Mouse (Mus musculus): Measurements from ENCODE around the gene Vps11. TPM values are rescaled to one million over a fixed set of nuclear protein-coding genes. Genes with fewer than 3 reads are reported as not detected.
"Not testable (repeated sequence)": the region's sequence is repeated elsewhere in the genome, so short reads cannot be mapped to it uniquely, and the experiment has no call there.

Vps11 gene
- polyA plus RNA-seq (2016; fragmentation: Nextera tagmentation; extraction: Ambion mirVana), result 19.7 and 21.8 TPM in 2 replicates

DNA sequence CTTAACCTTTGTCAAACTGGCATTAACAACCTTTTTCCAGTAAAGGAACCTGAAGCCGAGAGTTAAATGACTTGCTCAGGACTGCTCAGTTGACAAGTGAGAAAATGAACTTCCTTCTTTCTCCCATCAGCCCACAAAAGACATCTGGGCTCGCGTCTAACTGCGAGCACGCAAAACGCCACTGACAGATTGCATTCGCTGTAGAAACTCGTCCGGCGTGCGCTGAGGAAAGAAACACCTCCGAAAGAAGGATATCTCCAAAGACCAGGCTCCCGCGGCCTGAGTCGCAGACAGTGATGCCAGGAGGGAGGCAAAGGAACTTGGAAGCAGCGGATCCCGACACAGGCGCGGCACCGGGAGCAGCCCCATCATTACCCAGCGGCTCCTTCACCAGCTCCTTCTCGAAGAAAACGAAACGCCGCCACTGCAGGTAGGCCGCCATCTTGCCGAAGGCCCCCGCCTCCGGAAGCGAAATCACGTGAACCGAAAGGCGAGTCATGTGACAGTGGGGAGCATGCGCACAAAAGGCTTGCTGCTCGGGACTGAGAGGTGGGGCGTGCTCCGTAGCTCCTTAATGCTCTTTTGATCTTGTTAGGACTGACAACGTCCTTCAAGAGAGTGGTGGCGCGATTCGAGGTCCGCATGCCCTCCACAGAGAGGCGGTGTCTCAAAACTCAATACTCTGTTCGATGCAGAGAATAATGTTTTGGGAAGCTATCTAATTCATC, at the start of gene Vps11:
Vps11 (minus strand) TSS at position 481 of the 728 bp plus-strand sequence.
- under 1% methylated on average over 44 of the region's 44 CpGs for WGBS
- H3K27me3 ChIP-seq (replicated peaks), result no peaks in the 10 kb centered on the region
- H3K4me3 ChIP-seq, result peak within 1 kb of the TSS; percentile 99
- peak within 1 kb of the TSS; percentile 72 for H3K27ac ChIP-seq (ENCODE audit: poor library complexity, severe bottlenecking)
- peak within 1 kb of the TSS; percentile 88 for H3K9ac ChIP-seq
- H3K9me3 ChIP-seq (replicated peaks), result no peaks in the 10 kb centered on the region
- H3K4me2 ChIP-seq, result peak within 1 kb of the TSS; percentile 96
- H3K4me1 ChIP-seq (replicated peaks), result peaks cover 7% of the 10 kb centered on the region
- H3K36me3 ChIP-seq, result peaks cover 30% of the 10 kb centered on the region
- ATAC-seq (ENCODE audit: insufficient number of reproducible peaks, low FRiP score), result peak; percentile 93

DNA sequence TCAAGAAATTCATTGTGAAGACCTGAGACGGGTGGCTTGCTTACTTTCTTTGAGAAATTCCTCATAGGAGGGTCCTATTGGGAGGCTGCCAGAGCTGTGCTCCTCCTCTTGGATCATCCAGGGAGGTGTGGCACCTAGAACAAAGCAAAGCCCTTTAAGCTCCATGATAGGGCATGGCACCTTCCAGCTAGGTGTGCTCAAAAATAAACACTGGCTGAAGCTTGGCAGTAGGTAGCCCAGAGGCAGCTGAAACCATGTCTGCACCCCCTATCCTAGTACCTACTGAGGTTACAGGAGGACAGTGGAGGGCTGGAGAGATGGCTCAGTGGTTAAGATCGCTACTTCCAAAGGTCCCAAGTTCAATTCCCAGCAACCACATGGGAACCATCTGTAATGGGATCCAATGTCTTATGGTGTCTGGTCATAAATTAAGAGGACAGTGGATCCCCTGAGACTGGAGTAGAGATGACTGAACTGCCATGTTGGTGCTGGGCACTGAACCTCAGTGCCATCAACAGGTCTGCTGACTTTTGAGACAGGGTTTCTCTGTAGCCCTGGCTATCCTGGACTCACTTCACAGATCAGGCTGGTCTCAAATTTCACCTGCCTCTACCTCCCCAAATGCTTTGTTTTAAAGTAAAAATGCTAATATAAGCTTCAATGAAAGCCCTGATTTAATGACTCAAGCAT, 49.3 kb upstream of the Vps11 start:
- H3K9ac ChIP-seq, result no peak overlapping the region

DNA sequence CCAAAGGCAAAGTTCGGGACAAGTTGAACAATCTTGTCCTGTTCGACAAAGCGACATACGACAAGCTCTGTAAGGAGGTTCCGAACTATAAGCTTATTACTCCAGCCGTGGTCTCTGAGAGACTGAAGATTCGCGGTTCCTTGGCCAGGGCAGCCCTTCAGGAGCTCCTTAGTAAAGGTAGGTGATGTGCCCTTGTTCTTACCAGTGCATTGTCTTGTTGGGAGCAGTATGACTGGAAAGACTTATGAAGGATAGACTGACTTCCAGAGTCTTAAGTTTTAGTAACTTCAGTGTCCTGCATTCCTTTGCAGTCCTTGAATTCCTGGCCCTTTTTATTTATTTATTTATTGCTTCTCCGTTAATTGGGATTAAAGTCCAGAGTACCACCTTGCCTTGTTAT, 47.2 kb upstream of the Vps11 start:
- not testable (repeated sequence) for ATAC-seq (ENCODE audit: insufficient number of reproducible peaks, low FRiP score); H3K27ac ChIP-seq (ENCODE audit: poor library complexity, severe bottlenecking); H3K9me3 ChIP-seq (replicated peaks); H3K27me3 ChIP-seq (replicated peaks)
- Histone ChIP-seq H3K9ac (peak overlapping the region; percentile 98; the same call in 1 of the 2 replicates), H3K4me2 (peak overlapping the region; percentile 78), H3K36me3 (peaks cover 68% of the 10 kb centered on the region), H3K4me3 (peak overlapping the region; percentile 99), H3K4me1 (replicated peaks) (peaks cover 18% of the 10 kb centered on the region)
- WGBS, result 74% methylated on average over 9 of the region's 9 CpGs

More for the DNA sequence above, 49.3 kb upstream of the Vps11 start:
- Histone ChIP-seq H3K4me2 (no peak overlapping the region), H3K4me1 (replicated peaks) (peaks cover 15% of the 10 kb centered on the region), H3K27ac (ENCODE audit: poor library complexity, severe bottlenecking) (no peak overlapping the region), H3K36me3 (peaks cover 64% of the 10 kb centered on the region), H3K9me3 (replicated peaks) (no peaks in the 10 kb centered on the region), H3K27me3 (replicated peaks) (no peaks in the 10 kb centered on the region), H3K4me3 (no peak overlapping the region)
- 89% methylated on average over 2 of the region's 2 CpGs for WGBS
- no peak for ATAC-seq (ENCODE audit: insufficient number of reproducible peaks, low FRiP score)

DNA sequence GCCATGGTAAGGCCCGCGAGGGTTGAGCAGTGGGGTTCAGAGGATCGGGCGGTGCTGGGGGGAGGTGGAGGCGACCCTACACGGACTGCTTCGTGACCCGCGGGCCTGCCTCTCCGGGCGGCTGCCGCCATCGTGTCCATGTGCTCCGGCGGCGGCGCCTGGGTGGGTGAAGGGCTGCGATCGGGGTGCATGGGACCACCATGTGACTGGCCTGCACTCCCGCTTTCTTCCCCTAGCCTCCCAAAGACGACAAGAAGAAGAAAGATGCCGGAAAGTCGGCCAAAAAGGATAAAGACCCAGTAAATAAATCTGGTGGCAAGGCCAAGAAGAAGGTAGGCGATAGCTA, 46.3 kb upstream of the Vps11 start:
- peak; percentile 60; the same call in 1 of the 2 replicates for ATAC-seq (ENCODE audit: insufficient number of reproducible peaks, low FRiP score)
- Histone ChIP-seq H3K4me2 (peak overlapping the region; percentile 78), H3K36me3 (peaks cover 69% of the 10 kb centered on the region), H3K4me1 (replicated peaks) (peaks cover 18% of the 10 kb centered on the region), H3K27me3 (replicated peaks) (no peaks in the 10 kb centered on the region), H3K9ac (peak overlapping the region; percentile 98), H3K9me3 (replicated peaks) (no peaks in the 10 kb centered on the region), H3K27ac (ENCODE audit: poor library complexity, severe bottlenecking) (peak overlapping the region; percentile 85), H3K4me3 (peak overlapping the region; percentile 99)
- under 1% methylated on average over 24 of the region's 24 CpGs for WGBS

DNA sequence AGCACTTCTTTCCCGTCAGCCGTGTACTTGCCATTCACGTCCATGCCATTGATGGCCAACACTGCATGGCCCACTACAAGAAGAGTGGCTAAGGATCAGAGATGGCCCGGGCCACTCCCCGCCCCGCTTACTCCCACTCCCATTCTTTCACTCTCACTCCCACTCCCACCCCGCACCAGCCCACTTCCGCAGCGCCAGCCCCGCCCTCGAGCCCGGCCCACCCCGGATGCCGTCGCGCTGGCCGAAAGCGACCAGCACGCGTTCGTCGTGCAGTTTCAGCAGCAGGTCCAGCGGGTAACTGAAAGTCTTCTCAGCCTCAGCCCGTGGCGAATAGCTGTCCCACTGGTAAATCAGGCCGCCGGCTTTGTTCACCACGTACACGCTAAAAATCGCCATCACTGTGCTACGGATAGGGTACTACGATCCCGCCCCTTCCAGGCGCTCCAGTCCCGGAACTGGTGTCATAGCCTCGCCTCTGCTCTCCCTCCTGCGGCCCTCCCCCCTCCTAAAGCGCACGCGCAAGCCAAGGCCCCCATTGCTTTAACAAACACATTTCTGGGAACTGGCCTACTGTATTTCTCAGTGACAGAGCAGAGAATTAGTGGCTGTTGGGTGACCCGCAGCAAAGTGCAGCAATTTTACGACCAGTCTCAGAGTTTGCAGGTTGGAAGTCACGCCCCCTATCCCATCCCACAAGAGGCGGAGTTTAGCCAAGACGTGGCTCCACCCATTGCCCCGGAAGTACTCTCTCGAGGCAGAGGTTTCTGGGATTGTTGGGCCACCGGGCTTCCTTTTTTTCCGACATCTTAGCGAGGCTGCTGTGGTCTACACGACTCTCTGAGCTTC, 45.7 kb upstream of the Vps11 start, which contains the start of the genes Rps25 and Trappc4:
Rps25 (plus strand) TSS at position 234 of the 846 bp plus-strand sequence.
Trappc4 (minus strand) TSS at position 695 of the 846 bp plus-strand sequence.
- ATAC-seq (ENCODE audit: insufficient number of reproducible peaks, low FRiP score), result peak; percentile 95
- Histone ChIP-seq H3K4me2 (peak within 1 kb of the TSS; percentile 78), H3K4me1 (replicated peaks) (peaks cover 18% of the 10 kb centered on the region), H3K9ac (peak within 1 kb of the TSS; percentile 98), H3K9me3 (replicated peaks) (no peaks in the 10 kb centered on the region), H3K27me3 (replicated peaks) (no peaks in the 10 kb centered on the region), H3K36me3 (peaks cover 70% of the 10 kb centered on the region), H3K4me3 (peak within 1 kb of the TSS; percentile 99), H3K27ac (ENCODE audit: poor library complexity, severe bottlenecking) (peak within 1 kb of the TSS; percentile 85)
- WGBS, result under 1% methylated on average over 51 of the region's 51 CpGs

DNA sequence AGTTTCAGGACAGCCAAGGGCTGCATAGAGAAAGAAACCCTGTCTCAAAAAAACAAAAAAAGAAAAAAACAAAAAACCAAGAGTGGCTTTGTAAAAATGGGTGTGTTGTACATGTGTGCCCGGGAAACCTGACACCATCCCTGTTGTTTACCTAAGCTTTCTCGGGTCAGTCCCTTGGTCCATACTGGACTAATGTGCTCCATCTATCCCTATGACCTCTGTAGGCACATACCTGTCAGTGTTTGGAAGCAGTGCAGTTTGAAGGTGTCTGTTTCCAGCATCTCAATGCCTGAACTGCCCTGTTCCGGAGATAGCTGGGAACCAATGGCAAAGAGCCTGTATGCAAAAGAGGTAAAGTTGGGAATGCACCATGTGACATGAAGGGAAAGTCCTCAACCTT, 43.5 kb upstream of the Vps11 start:
- H3K27me3 ChIP-seq (replicated peaks), result no peaks in the 10 kb centered on the region
- no peak overlapping the region for H3K27ac ChIP-seq (ENCODE audit: poor library complexity, severe bottlenecking)
- no peak overlapping the region for H3K9ac ChIP-seq
- no peaks in the 10 kb centered on the region for H3K9me3 ChIP-seq (replicated peaks)
- H3K4me3 ChIP-seq, result no peak overlapping the region
- peaks cover 24% of the 10 kb centered on the region for H3K4me1 ChIP-seq (replicated peaks)
- 85% methylated on average over 3 of the region's 3 CpGs for WGBS
- H3K4me2 ChIP-seq, result no peak overlapping the region
- ATAC-seq (ENCODE audit: insufficient number of reproducible peaks, low FRiP score), result no peak
- H3K36me3 ChIP-seq, result peaks cover 69% of the 10 kb centered on the region

DNA sequence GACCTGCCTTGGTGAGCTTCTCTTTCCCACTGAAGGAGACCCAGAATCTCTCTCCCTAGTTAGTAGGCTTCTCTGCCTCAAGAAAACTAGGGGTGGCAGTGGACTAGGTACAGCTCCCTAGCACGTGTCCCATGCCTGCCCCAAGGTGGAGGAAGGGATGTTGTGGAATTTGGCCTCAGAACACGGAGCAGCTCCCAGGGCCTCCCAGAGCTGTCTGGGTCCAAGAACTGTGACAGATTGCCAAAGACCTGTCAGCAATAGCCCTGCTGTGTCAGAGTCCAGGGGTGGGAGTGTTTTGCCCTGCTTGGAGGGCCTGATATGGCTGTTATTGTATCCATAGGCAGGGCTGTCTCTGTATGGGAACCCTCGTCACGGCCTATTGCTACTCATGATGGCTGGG, 39.6 kb upstream of the Vps11 start:
- Histone ChIP-seq H3K4me1 (replicated peaks) (peaks cover 26% of the 10 kb centered on the region), H3K27ac (ENCODE audit: poor library complexity, severe bottlenecking) (no peak overlapping the region; the same call in 1 of the 2 replicates), H3K4me2 (no peak overlapping the region), H3K9me3 (replicated peaks) (no peaks in the 10 kb centered on the region), H3K9ac (no peak overlapping the region), H3K27me3 (replicated peaks) (no peaks in the 10 kb centered on the region), H3K4me3 (no peak overlapping the region), H3K36me3 (peaks cover 73% of the 10 kb centered on the region)
- ATAC-seq (ENCODE audit: insufficient number of reproducible peaks, low FRiP score), result no peak
- 49% methylated on average over 4 of the region's 4 CpGs for WGBS

DNA sequence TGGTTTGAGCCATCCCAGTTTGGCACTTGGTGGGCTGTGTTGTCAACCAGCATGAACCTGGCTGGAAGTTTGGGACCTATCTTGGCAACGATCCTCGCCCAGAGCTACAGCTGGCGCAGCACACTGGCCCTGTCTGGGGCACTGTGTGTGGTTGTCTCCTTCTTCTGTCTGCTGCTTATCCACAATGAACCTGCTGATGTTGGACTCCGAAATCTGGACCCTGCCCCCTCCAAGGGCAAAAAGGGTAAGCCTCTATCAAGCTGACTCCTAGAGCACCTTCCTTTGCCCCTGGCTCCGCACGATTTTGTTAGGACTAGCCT, 38.3 kb upstream of the Vps11 start:
- Histone ChIP-seq H3K4me1 (replicated peaks) (peaks cover 23% of the 10 kb centered on the region), H3K4me3 (no peak overlapping the region), H3K9ac (0 out of 2 replicates have a peak overlapping the region, but pooled peaks have one; percentile 3), H3K27me3 (replicated peaks) (no peaks in the 10 kb centered on the region), H3K9me3 (replicated peaks) (no peaks in the 10 kb centered on the region), H3K27ac (ENCODE audit: poor library complexity, severe bottlenecking) (no peak overlapping the region), H3K36me3 (peaks cover 63% of the 10 kb centered on the region), H3K4me2 (no peak overlapping the region)
- ATAC-seq (ENCODE audit: insufficient number of reproducible peaks, low FRiP score), result no peak
- WGBS, result 92% methylated on average over 6 of the region's 6 CpGs

DNA sequence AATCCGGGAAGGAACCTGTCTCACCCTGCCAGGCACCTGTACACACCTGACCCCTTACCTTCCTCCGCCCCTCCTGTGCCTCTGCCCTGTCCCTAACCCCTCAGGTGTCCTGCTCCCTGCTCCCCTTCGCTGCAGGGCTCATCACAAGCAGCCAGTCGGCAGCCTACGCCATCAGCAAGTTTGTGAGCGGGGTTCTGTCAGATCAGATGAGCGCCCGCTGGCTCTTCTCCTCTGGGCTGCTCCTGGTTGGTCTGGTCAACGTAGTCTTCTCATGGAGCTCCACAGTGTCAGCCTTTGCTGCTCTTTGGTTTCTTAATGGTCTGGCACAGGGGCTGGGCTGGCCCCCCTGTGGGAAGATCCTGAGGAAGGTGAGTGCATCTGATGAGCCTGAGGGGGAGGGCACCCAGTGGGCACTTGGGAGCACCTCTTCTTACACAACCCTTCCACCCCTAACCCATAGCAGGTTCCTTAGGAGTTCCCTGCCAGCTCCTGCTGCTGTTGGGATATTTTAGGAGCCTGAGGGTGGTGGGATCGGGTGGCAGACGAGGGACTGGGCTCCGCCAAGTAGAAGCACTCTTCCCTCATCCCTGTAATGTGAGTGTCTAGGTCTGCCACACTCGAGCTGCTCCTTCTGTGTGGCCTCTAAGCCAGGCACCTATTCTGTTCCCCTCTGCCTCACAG, 37.8 kb upstream of the Vps11 start:
- ATAC-seq (ENCODE audit: insufficient number of reproducible peaks, low FRiP score), result no peak
- H3K4me1 ChIP-seq (replicated peaks), result peaks cover 23% of the 10 kb centered on the region
- 0 out of 2 replicates have a peak overlapping the region, but pooled peaks have one; percentile 3 for H3K9ac ChIP-seq
- no peak overlapping the region for H3K27ac ChIP-seq (ENCODE audit: poor library complexity, severe bottlenecking)
- H3K36me3 ChIP-seq, result peaks cover 58% of the 10 kb centered on the region
- WGBS, result 84% methylated on average over 13 of the region's 13 CpGs
- H3K4me2 ChIP-seq, result no peak overlapping the region
- no peak overlapping the region for H3K4me3 ChIP-seq
- H3K27me3 ChIP-seq (replicated peaks), result no peaks in the 10 kb centered on the region
- no peaks in the 10 kb centered on the region for H3K9me3 ChIP-seq (replicated peaks)

DNA sequence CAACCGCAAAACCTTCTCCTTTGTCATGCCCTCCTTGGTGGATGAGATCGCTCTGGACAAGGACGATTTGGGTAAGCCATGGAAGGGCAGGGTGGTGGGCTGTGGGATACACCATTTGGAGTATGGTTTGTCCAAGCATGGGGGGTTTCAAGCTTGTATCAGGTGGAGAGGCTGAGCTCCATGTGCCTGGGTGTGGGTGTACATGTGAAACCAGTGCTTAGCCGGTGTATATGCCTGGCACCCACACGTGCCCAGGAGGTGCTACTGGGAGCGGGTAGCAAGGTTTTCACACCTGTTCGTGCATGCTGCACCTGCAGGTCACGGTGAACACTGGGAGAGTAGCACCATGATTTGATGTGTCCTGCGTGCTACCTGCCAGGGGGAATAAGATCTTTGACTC, 37.1 kb upstream of the Vps11 start:
- Histone ChIP-seq H3K4me2 (peak overlapping the region; percentile 95), H3K9ac (peak overlapping the region; percentile 59; the same call in 1 of the 2 replicates), H3K27ac (ENCODE audit: poor library complexity, severe bottlenecking) (no peak overlapping the region)

More for the DNA sequence above, 37.1 kb upstream of the Vps11 start:
- no peaks in the 10 kb centered on the region for H3K27me3 ChIP-seq (replicated peaks)
- no peak for ATAC-seq (ENCODE audit: insufficient number of reproducible peaks, low FRiP score)
- H3K9me3 ChIP-seq (replicated peaks), result no peaks in the 10 kb centered on the region
- WGBS, result 85% methylated on average over 9 of the region's 9 CpGs
- H3K36me3 ChIP-seq, result peaks cover 51% of the 10 kb centered on the region
- peak overlapping the region; percentile 82; the same call in 1 of the 2 replicates for H3K4me3 ChIP-seq
- peaks cover 23% of the 10 kb centered on the region for H3K4me1 ChIP-seq (replicated peaks)

Data from heart, embryonic 12.5 days (tissue).